Mouse (Mus musculus) cortical plate, adult 2 months (tissue): ENCODE measurements around the gene Leng8.
A peak's percentile ranks its signal among the peaks of the same experiment; 100 is the strongest.

ENCODE experiments used
- CTCF ChIP-seq: fragments of 200-500 bp; IDR thresholded peaks from 2 replicates; pipeline ENCODE4 v1.5.1; 2011; ENCODE audit warnings: mild to moderate bottlenecking, control low read depth, low read length; ENCODE audit not compliant: insufficient read depth; ENCODE audit errors: extremely low read depth
- POLR2A ChIP-seq: fragments of 200-500 bp; IDR thresholded peaks from 2 replicates; pipeline ENCODE4 v1.6.1; 2011; ENCODE audit warnings: mild to moderate bottlenecking, low read length, control low read depth; ENCODE audit not compliant: insufficient read depth; ENCODE audit errors: extremely low read depth

- TF ChIP-seq CTCF (peak; percentile 60), POLR2A (no peak)
Measured at GRCm38 (mm10) chr7:4119344-4119902, 17.4 kb upstream of the Leng8 start, which contains the start of gene Ttyh1.
